Mouse (Mus musculus) G1E (cell line): ENCODE measurements around the gene Pmf1.

Experiments
- CTCF ChIP-seq: IDR thresholded peaks from 2 replicates; pipeline ENCODE4 v1.5.1; 2012; ENCODE audit warnings: low read depth, low read length, inconsistent platforms, mixed read lengths
- TAL1 ChIP-seq: conservative IDR thresholded peaks from 2 replicates; pipeline ENCODE4 v1.6.1; 2012; ENCODE audit warnings: low read depth, low read length, inconsistent platforms, mixed read lengths

DNA sequence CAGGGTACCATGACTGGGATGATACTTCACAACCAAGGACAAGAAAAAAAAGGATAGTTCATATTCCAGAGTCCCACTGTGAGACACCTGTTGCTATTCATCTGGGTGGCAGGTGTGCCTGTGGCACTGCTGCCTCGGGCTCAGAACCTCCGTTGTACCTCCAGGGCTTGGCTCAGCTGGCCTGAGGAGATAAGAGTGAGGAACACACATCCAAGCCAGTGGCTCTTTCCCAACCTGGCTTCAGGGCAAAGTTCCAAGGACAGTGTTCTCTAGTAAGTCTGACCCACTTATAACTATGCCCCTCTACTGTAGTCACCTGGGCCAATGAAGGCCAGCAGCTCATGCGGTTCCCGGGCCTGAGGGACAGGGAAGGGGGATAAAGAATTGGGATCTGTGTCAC, 1.6 kb upstream of the Pmf1 start:
- TF ChIP-seq CTCF (no peak), TAL1 (peak; percentile 68)
